Mouse (Mus musculus) lung, postnatal 36 days (tissue): ENCODE results near the gene Aldh9a1.
"Not testable (repeated sequence)": the region's sequence is repeated elsewhere in the genome, so short reads cannot be mapped to it uniquely, and the experiment has no call there.

Experiments
- DNase-seq: peaks from one replicate; pipeline ENCODE4 v3.0.0; 2022; ENCODE audit warnings: mixed read lengths

Aldh9a1 gene

GRCm38 (mm10) chr1:167349815-167350596 is at the start of gene Aldh9a1:
Gene Aldh9a1 (plus strand): TSS chr1:167349991.
- peak; percentile 95 for DNase-seq

- DNase-seq = no peak
These were observed 49.7 kb upstream of the Aldh9a1 start for GRCm38 (mm10) chr1:167300122-167300521.

DNA sequence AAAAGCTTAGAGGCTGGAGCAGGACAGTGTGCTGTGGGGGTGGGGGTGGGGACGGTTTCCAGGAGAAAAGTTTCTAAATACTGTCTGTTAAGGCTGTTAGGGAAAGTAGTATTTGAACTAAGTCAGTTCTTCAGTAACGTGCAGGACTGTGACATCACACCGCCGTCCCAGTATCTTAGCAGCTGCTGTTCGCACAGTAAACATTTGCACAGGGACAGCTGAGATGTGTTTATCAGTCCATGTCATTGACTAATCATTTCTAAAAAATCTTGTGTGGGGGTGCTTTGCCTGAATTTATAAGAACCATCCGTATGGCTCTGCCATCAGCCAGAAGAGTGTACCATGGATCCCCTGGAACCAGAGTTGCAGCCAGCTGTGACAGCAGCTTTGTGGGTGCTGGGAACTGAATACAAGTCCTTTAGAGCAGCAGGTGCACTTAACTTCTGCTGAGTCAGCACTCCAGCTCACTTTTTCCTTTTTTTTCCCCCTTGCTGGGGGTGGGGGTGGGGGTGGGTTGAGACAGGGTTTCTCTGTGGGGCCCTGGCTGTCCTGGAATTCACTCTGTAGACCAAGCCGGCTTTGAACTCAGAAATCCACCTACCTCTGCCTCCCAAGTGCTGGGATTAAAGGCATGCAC is 44.2 kb upstream of the Aldh9a1 start:
- DNase-seq = no peak

- peak; percentile 80 for DNase-seq
These were observed 43.1 kb upstream of the Aldh9a1 start for GRCm38 (mm10) chr1:167306451-167307240.

GRCm38 (mm10) chr1:167307674-167308073 is 42.1 kb upstream of the Aldh9a1 start:
- no peak for DNase-seq

DNA sequence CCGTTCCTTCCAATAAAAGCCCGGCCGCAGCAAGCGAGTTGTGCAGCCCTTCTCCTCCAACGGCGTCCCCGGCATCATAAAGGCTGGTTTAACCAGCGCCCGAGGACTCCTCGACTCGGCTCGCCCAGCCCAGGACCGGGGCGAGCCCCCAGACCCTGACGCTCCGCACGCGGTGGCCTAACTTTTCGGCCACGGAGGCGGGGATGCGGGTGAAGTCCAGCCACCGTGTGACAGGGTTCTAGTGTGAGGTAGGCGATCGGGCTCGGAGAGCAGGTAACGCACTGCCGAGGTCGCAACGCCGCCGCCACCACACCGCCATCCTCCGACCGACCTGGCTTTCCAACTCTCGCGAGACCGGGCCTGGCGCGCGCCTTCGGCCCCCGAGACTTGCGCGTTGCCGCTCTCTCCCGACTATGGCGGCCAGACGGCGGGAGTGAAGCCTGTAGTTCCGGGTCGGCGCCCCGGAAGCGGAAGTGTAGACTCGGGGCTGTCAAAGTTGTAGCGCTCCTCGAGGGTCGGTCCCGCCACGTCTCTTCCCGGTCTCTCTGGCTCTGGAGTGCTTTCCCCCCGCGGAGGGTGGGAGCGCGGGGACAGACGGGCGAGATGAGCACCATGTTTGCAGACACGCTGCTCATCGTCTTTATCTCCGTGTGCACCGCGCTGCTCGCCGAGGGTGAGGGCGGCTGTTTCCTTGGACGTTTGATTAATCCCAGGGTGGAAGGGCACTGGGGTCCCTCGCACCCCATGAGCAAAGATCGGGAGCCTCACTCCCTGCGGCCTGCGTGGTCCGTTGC is 41.3 kb upstream of the Aldh9a1 start, which contains the start of gene Tmco1:
TSS of gene Tmco1 (plus strand) at position 118 of the 794 bp plus-strand sequence.
- peak; percentile 98 for DNase-seq

DNA sequence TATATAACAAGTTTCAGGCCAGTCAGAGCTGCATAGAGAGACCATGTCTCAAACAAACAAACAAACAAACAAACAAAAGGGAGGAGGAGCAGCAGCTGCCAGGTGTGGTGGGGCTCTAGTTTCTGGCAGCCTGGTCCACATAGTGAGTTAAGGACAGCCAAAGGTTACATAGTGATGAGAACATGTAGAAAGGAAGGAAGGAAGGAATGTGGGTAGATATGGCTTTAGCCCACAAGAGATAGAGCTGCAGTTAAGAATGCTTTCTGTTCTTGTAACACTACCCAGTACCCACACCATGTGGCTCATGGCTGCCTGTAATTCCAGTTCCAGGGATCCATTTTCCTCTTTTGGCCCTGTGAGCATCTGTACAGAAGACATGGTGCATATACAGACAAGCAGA is 37.4 kb upstream of the Aldh9a1 start:
- no peak for DNase-seq

GRCm38 (mm10) chr1:167313220-167313619 is 36.6 kb upstream of the Aldh9a1 start:
- no peak for DNase-seq

- no peak for DNase-seq
These were observed 28.1 kb upstream of the Aldh9a1 start for GRCm38 (mm10) chr1:167321691-167322090.

DNA sequence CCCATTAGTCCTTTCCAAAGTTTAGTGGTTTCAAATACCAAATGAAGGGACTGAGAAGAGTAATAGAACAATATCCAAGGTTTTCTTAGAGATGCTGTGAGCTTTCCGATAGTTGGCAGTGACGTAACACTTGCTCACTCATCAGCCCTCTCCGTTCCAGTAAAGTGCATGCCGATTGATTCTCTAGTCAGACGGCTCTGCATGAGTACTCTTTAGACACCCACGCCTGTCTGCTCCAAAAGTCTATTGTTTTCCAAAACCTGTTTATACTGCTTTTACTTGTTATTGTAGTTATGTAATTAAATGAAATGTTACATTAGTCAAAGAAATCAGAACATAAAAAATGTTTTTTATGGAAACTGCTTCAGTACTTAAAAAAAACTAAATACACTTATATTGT is 21.0 kb upstream of the Aldh9a1 start:
- no peak for DNase-seq

DNA sequence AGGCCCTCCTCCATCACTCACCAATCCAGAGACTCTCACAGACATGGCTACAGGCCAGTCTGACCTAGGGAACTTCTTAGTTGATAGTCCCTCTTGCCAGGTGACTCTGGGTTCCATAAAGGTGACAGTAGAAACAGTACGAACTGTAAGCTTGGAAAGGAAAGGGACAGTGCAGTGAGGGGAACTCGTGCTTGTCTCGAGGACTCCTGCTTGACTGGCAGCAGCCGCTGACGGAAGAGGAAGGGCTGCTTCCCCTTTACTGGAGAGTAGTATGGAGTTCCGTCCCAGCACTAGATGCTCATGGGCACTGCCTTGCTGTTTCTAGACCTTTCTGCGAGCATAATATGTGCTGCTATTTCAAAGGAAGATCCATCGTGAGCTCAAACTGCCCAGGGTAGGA is 18.7 kb upstream of the Aldh9a1 start:
- DNase-seq = peak; percentile 40

DNA sequence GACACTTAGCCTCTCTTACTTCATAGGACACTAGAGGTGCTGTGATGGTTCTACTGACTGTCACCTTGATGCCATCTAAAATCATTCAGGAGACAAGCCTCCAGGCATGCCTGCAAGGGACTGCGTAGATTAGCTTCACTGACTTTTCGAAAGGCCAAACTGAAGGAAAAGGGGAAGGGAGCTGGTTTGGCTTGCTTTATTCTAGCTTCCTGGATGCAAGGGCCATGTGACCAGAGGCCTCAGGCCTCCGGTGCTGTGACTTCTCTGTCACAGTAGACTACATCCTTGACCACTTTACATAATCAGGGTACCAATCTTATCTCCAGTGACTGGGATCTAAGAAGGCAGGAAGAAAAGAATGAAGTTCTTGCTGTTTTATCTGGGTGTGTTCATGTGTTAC is 13.4 kb upstream of the Aldh9a1 start:
- no peak for DNase-seq

DNA sequence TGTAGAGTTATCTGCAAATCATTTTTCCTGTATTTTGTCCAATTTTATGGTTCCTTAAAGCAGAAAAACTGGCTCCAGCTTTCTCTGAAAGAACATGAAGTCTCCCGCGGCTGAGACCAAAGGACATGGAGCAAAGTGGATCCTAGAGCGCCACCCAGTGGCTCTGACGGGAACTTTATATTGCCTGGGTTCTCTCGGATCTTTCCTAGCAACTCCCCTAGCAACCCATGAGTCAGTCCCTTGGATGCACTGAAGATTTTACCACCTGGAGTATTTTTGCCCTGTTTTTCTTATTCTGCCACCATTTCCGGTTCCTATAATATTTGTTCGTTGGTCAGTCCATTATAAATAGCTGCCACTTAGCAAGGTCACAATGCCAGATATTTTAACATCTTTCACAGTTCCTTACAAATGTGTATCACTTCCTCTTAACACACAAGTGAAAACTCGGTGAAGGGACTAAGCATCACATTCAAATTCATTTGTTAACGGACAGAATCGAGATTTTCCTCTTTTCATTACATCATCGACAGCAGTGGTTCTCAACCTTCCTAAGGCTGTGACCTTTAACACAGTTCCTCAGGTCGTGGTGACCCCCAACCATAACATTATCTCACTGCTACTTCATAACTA is 12.2 kb upstream of the Aldh9a1 start:
- DNase-seq = peak; percentile 92

DNA sequence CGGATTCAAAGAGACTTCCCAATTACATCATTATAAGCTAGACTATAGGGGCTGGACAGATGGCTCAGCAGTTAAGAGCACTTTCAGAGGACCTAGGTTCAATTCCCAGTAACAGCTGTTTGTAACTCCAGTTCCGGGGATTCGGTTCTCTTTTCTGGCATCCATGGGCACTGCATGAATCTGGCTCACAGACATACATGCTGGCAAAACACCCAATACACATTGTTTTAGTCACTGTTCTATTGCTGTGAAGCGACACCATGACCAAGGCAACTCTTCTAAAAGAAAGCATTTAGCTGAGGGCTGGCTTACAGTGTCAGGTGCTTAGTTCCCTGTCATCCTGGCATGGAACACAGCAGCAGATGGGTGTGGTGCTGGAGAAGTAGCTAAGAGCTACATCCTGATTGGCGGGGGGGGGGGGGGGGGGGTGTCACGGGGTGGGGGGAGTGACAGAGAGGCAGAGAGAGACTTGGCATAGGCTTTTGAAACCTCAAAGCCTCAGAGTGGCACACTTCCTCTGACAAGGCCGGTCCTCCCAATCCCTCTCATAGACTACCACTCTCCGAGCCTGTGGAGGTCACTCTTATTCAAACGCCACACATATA is 10.5 kb upstream of the Aldh9a1 start:
- DNase-seq = peak; percentile 21

- no peak for DNase-seq
These were observed 9.5 kb upstream of the Aldh9a1 start for GRCm38 (mm10) chr1:167340111-167340787.

DNA sequence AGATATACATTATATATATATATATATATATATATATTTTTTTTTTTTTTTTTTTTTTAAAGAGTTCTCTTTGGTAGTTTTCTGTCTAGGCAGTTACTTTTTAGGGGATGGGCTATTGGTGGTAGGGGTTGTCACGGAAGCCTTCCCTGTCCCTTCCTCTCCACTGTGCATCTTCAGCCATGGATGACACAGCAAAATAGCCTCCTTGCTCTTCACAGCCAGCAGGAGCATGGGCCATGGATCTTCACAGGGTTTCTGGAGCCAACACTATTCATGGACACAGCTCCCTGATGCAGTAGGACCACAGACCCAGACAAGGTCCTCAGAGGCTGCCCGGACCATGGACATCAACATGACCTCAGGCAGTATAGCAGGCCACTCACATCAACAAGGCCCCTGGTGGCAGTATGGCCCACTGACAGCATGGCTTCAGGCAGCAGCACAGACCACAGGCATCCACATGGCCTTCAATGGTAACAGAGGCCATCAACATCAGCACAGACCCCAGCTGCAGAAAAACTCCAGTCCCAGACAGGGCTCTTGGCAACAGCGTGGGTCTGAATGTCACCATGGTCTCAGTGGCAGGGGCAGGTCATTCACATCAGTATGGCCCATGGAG is 8.8 kb upstream of the Aldh9a1 start:
- DNase-seq = no peak

GRCm38 (mm10) chr1:167342831-167343230 is 7.0 kb upstream of the Aldh9a1 start:
- no peak for DNase-seq

DNA sequence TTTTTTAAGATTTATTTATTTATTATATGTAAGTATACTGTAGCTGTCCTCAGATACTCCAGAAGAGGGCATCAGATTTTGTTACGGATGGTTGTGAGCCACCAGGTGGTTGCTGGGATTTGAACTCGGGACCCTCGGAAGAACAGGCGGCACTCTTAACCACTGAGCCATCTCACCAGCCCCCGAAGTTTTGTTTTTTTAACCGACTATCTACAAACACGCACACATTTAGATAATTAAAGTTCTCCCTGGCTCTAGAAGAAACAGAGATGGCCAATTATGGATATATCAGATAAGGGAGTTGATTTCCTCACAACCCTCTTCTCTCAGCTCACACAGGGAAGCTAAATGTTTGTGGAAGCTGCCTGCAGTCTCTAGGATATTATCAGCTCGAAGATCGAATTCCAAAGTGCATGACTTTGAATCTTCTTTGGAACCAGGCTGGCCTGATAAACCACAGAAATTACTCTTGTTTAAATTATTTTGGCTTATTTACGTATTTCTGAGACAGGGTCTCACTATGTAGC is 3.7 kb upstream of the Aldh9a1 start:
- DNase-seq = not testable (repeated sequence)

DNA sequence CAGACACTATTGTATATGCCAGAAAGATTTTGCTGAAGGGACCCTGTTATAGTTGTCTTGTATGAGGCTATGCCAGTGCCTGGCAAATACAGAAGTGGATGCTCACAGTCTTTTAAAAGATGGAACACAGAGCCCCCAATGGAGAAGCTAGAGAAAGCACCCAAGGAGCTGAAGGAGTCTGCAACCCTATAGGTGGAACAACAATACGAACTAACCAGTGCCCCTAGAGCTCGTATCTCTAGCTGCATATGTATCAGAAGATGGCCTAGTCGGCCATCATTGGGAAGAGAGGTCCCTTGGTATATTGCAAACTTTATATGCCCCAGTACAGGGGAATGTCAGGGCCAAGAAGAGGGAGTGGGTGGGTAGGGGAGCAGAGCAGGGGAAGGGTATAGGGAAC is 585 bp upstream of the Aldh9a1 start:
- DNase-seq = not testable (repeated sequence)
